In genomic region chr12:100899111-100899640, GRCm38 (mm10) we compare ENCODE assay signal across 8 mouse cellular contexts. TPM values are rescaled to one million over a fixed set of nuclear protein-coding genes. Genes with fewer than 3 reads are reported as not detected.
DNase-seq lines count a peak whose midpoint lies in the region; ATAC-seq and TF ChIP-seq lines count a peak whose summit lies in the region.

No protein-coding gene starts in this region.

- H3K4me3 ChIP-seq in kidney, embryonic 14.5 days (ENCODE audit: low read length), result peak overlapping the region; percentile 34
- peak overlapping the region; percentile 32 for H3K4me3 ChIP-seq in heart, postnatal 0 days (ENCODE audit: low read depth, low read length)
- H3K4me3 ChIP-seq in liver, embryonic 12.5 days, result no peak overlapping the region
- H3K4me3 ChIP-seq in olfactory bulb, adult 2 months (ENCODE audit: insufficient read depth, low read depth, low read length), result peak overlapping the region; percentile 41

- peak; percentile 37; the same call in 1 of the 2 replicates for ATAC-seq in kidney, embryonic 14.5 days (ENCODE audit: low FRiP score, low TSS enrichment)
- ATAC-seq in heart, postnatal 0 days (ENCODE audit: insufficient read depth, low read depth), result peak; percentile 20; the same call in 1 of the 2 replicates
- peak; percentile 13; the same call in 1 of the 2 replicates for ATAC-seq in liver, embryonic 12.5 days

- peak overlapping the region; percentile 64 for H3K4me2 ChIP-seq in kidney, embryonic 14.5 days (replicated peaks; ENCODE audit: low read depth, low read length)
- H3K4me2 ChIP-seq in heart, postnatal 0 days (ENCODE audit: low read depth, low read length), result peak overlapping the region; percentile 62
- peak overlapping the region; percentile 26 for H3K4me2 ChIP-seq in liver, embryonic 12.5 days

- no peak for TF ChIP-seq CTCF in heart, postnatal 0 days (IDR thresholded peaks at IDR 0.05; ENCODE audit: low read depth)
- no peak for TF ChIP-seq CTCF in olfactory bulb, adult 2 months (IDR thresholded peaks at IDR 0.05; ENCODE audit: insufficient read depth, low read depth, low read length)

- H3K27ac ChIP-seq in kidney, embryonic 14.5 days (ENCODE audit: low read depth, low read length), result no peak overlapping the region
- H3K27ac ChIP-seq in heart, postnatal 0 days (ENCODE audit: low read depth), result no peak overlapping the region
- H3K27ac ChIP-seq in liver, embryonic 12.5 days, result no peak overlapping the region
- no peak overlapping the region for H3K27ac ChIP-seq in olfactory bulb, adult 2 months (ENCODE audit: insufficient read depth, low read depth, low read length)

- no peak for TF ChIP-seq POLR2A in olfactory bulb, adult 2 months (IDR thresholded peaks at IDR 0.05; ENCODE audit: insufficient read depth, low read depth, low read length)

- TF ChIP-seq EP300 in heart, postnatal 0 days (IDR thresholded peaks at IDR 0.05; ENCODE audit: low read depth), result no peak

- WGBS in kidney, embryonic 14.5 days, result under 1% methylated on average over 30 of the region's 30 CpGs
- 2% methylated on average over 30 of the region's 30 CpGs for WGBS in heart, postnatal 0 days
- under 1% methylated on average over 30 of the region's 30 CpGs for WGBS in liver, embryonic 12.5 days (ENCODE audit: insufficient replicate concordance)
- 4% methylated on average over 30 of the region's 30 CpGs for WGBS in olfactory bulb, adult 2 months

- 0 out of 2 replicates have a peak overlapping the region, but pooled peaks have one; percentile 23 for H3K9ac ChIP-seq in kidney, embryonic 14.5 days (ENCODE audit: low read depth, low read length)
- H3K9ac ChIP-seq in heart, postnatal 0 days (replicated peaks; ENCODE audit: low read depth, low read length), result no peak overlapping the region
- no peak overlapping the region for H3K9ac ChIP-seq in liver, embryonic 12.5 days

- H3K4me1 ChIP-seq in kidney, embryonic 14.5 days (ENCODE audit: control insufficient read depth, insufficient read depth, low read length), result peaks cover 13% of the 10 kb centered on the region
- no peaks in the 10 kb centered on the region for H3K4me1 ChIP-seq in heart, postnatal 0 days (ENCODE audit: control insufficient read depth, insufficient read depth)
- H3K4me1 ChIP-seq in liver, embryonic 12.5 days, result 0 out of 2 replicates have a peak, but pooled peaks cover 8% of the 10 kb centered on the region
- H3K4me1 ChIP-seq in olfactory bulb, adult 2 months (ENCODE audit: control insufficient read depth, insufficient read depth, low read length), result peaks cover 16% of the 10 kb centered on the region

- peaks cover 36% of the 10 kb centered on the region for H3K27me3 ChIP-seq in kidney, embryonic 14.5 days (ENCODE audit: control insufficient read depth, insufficient read depth, low read length)
- peaks cover 33% of the 10 kb centered on the region for H3K27me3 ChIP-seq in heart, postnatal 0 days (ENCODE audit: control insufficient read depth, insufficient read depth, low read length)
- H3K27me3 ChIP-seq in liver, embryonic 12.5 days (replicated peaks), result peaks cover 91% of the 10 kb centered on the region

- H3K36me3 ChIP-seq in kidney, embryonic 14.5 days (ENCODE audit: control insufficient read depth, insufficient read depth, low read length), result no peaks in the 10 kb centered on the region
- no peaks in the 10 kb centered on the region for H3K36me3 ChIP-seq in heart, postnatal 0 days (replicated peaks; ENCODE audit: control insufficient read depth, insufficient read depth, low read length)
- H3K36me3 ChIP-seq in liver, embryonic 12.5 days, result no peaks in the 10 kb centered on the region

- H3K9me3 ChIP-seq in kidney, embryonic 14.5 days (ENCODE audit: control insufficient read depth, low read length), result no peaks in the 10 kb centered on the region
- no peaks in the 10 kb centered on the region for H3K9me3 ChIP-seq in heart, postnatal 0 days (replicated peaks; ENCODE audit: control insufficient read depth, low read length)
- no peaks in the 10 kb centered on the region for H3K9me3 ChIP-seq in liver, embryonic 12.5 days (replicated peaks)

- no peak for DNase-seq in kidney, adult 18-20 months
- peak; percentile 34 for DNase-seq in Muller cell, postnatal 12 days (ENCODE audit: inconsistent ontology term)
- DNase-seq in cerebellum, postnatal 10 days, result peak; percentile 62 to 70
- DNase-seq in heart, postnatal 0 days (ENCODE audit: low spot score), result no peak
- DNase-seq in gastrocnemius, adult 18-20 months (ENCODE audit: low spot score), result no peak

RNA-seq across cellular contexts. Expression of gene Gpr68, which starts 8.8 kb away (rescaled TPM):
- polyA plus RNA-seq in kidney, embryonic 14.5 days (2014; fragmentation: Nextera tagmentation; extraction: Ambion mirVana), result 0.14 and 0.34 TPM in 2 replicates
- 2.5 and 7.4 TPM in 2 replicates for total RNA-seq in heart, postnatal 0 days (2014; rRNA removed; ENCODE audit: low replicate concordance)
- 1.8 and 2.0 TPM in 2 replicates for polyA plus RNA-seq in heart, postnatal 0 days (2015; fragmentation: Nextera tagmentation; extraction: Ambion mirVana)
- 0.04 TPM in 1 of 2 replicates, not detected in the other for polyA plus RNA-seq in liver, embryonic 12.5 days (2016; fragmentation: Nextera tagmentation; extraction: Ambion mirVana)
- not detected in 2 replicates for polyA plus RNA-seq in olfactory bulb, adult 2 months (2012; ENCODE audit: insufficient read depth, insufficient read length, low replicate concordance, missing spikeins)
- under 1 TPM in 1 of 2 experiments, not detected in 1; 0.26 TPM for total RNA-seq in gastrocnemius, adult 18-20 months (2021)

Comparison
In these comparisons a context has a peak if more than half of its experiments do, and no peak if none do; other contexts are left out.
1. DNase-seq: peak in Muller cell, postnatal 12 days (single experiment) and cerebellum, postnatal 10 days (2 of 2); none in kidney, adult 18-20 months (single experiment), heart, postnatal 0 days (single experiment) and gastrocnemius, adult 18-20 months (single experiment).
2. Peak in every context shown above with its lines, with median percentiles within 50 percentile points of each other: ATAC-seq and H3K4me2 ChIP-seq.